Mouse (Mus musculus): ENCODE data around the gene Cdh18.
"Not testable (repeated sequence)": the region's sequence is repeated elsewhere in the genome, so short reads cannot be mapped to it uniquely, and the experiment has no call there.

Cdh18 gene

DNA sequence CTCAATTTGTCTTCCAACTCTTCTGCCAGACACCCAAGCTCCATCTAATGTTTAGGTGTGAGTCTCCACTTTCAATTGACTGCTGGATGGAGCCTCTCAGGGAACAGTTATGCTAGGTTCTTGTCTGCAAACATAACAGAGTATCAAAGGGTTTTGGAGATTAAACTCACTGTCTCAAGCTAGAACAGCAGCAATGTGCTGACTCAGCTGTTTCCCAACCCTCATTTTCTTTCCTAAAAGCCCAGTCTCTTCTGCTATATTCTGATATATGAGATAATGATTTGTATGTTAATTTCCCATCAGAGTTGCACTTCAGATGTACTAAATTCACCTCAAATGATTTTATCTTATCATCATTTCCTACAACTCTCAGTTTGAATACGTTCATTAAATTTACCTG is 398.4 kb downstream of the Cdh18 start:
- in situ Hi-C loops (cut with MboI, MseI) = no loop called here

- in situ Hi-C loops (cut with MboI, MseI) = no loop called here
Observed at GRCm38 (mm10) chr15:22969424-22969823, 420.6 kb downstream of the Cdh18 start.

- in situ Hi-C loops (cut with MboI, MseI) = no loop called here
Observed at GRCm38 (mm10) chr15:22980136-22980535, 431.3 kb downstream of the Cdh18 start.

GRCm38 (mm10) chr15:22984647-22985046 is 435.8 kb downstream of the Cdh18 start:
- in situ Hi-C loops (cut with MboI, MseI) = no loop called here

GRCm38 (mm10) chr15:23016680-23017079 is 467.9 kb downstream of the Cdh18 start:
- in situ Hi-C loops (cut with MboI, MseI) = no loop called here

GRCm38 (mm10) chr15:23021151-23021550 is 472.3 kb downstream of the Cdh18 start:
- in situ Hi-C loops (cut with MboI, MseI) = no loop called here

DNA sequence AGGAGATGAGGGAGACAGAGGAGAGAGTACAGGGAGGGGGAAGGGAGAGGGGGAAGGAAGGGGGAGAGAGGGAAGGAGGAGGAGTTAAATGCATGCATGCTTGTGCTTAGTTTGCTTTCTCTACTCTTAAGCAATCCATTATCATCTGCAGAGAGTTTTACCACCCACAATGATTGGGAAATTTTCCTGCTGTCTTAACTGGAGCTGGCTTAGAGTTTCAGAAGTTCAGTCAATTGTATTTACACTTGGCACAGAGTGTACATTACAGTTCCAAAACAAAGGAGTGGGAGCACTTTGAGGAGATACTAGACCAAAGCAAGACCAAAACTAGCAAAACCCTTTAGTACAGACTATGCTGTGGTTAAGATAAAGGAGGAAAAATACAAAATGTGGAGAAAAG is 473.8 kb downstream of the Cdh18 start:
- in situ Hi-C loops (cut with MboI, MseI) = no loop called here

GRCm38 (mm10) chr15:23035551-23036207 is 486.9 kb downstream of the Cdh18 start:
- in situ Hi-C loops (cut with MboI, MseI) = no loop called here

DNA sequence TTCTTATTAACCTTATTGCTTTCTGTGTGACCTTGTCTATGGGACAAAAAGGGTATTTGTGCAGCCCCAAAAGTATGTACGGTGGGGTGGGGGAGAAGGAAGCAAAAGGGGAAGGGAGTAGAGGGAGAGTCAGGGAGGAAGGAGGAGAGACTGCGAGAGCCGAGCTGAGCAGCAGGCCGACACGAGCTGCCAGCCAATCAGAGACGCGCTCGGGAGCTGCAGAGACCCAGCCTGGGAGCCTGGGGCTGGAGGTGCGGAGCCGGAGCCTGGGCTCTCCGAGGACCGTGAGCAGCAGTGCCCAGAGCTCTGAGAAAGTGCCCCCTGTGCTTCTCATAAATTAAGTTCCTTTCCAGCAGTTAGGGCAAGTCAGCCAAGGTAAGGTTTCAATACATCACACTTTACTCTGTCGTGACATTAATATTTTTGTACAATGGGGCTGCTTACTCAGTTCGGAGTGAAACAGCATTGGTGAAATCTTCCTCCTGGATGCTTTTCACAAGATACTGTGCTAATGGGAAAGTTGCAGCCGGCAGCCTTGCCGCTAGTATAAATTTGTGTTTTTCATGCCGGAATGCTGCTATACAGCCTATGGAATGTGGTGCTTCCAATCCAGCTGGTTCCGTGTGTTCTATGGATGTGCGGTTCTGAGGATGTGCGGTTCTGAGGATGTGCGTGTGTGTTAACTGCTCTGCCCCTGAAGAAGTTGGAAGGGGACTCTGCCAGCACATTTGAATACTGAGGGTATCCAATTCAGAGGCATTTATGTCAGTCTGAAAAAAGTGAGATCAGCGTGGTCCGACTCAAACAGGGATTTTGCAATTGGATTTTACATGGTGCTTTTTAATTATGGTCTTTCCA is 487.6 kb downstream of the Cdh18 start:
- in situ Hi-C loops (cut with MboI, MseI) = no loop called here

DNA sequence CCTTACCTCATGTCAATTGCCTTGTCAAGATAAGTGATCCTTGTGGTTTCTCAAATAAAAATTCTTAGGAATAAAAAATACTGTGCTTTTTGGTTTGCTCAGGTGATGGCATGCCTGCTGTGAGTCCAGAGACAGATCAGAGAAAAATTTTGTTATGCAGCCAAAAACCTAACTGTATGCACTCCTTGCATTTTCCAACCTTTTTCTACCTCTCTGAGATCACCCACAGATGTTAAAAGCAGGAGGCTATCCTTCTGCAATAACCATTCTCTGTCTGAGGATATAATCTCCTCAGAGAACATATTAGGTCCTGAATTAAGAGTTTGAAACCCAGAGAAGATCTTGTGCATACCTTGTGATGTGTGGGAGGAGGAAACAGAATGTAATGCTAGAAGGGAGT is 488.7 kb downstream of the Cdh18 start:
- in situ Hi-C loops (cut with MboI, MseI) = no loop called here

- in situ Hi-C loops (cut with MboI, MseI) = no loop called here
Observed at GRCm38 (mm10) chr15:23046127-23046785, 497.4 kb downstream of the Cdh18 start.

DNA sequence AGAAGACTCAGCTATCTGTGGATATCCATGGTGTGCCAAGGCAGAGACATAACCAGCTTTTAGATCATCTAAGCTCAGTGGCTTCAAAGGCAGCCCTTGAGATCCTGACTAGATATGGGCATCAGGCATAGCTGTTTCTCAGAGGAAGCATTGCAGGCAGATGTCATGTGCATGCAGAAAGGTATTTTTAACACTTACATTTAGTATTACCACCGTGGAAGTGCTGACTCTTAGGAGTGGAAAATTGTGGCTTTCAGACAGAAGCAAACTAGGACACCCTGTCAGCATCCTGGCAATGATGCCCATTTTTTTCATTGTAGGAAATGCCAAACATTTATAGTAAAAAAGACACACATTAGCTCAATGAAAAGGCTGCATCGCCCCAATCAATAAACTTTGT is 503.2 kb downstream of the Cdh18 start:
- in situ Hi-C loops (cut with MboI, MseI) = loop anchor here (10.0 kb wide), 1 partner anchor 767 kb away; no protein-coding TSS in a partner anchor

DNA sequence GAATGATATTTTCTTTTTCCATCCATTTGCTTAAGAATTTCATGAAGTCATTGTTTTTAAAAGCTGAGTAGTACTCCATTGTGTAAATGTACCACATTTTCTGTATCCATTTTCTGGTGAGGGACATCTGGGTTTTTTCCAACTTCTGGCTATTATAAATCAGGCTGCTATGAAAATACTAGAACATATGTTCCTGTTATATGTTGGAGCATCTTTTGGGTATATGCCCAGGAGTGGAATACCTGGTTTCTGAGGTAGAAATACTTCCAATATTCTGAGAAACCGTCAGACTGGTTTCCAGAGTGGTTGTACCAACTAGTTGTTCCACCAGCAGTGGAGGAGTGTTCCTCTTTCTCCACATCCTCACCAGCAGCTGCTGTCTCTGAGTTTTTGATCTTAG is 536.5 kb downstream of the Cdh18 start:
- in situ Hi-C loops (cut with MboI, MseI) = not testable (repeated sequence)

DNA sequence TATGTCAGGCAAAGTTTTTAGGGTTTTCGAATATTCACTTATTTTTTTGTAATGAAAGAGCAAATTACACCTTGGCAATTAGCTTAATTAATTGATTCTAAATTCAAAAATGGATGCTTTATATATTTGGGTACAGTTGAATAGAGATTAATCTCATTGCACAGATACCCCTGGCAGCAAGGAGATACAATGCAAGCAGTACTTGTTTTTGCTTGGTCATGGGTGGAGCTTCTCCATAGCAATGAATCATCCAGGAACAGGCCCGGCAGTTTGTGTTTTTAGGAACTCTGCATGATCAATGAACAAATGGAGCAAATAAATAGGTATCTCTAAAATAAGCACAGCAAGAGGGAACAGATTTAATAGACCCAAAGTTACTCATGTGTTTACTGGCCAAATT is 538.7 kb downstream of the Cdh18 start:
- in situ Hi-C loops (cut with MboI, MseI) = no loop called here

GRCm38 (mm10) chr15:23096601-23097000 is 547.8 kb downstream of the Cdh18 start:
- in situ Hi-C loops (cut with MboI, MseI) = no loop called here

DNA sequence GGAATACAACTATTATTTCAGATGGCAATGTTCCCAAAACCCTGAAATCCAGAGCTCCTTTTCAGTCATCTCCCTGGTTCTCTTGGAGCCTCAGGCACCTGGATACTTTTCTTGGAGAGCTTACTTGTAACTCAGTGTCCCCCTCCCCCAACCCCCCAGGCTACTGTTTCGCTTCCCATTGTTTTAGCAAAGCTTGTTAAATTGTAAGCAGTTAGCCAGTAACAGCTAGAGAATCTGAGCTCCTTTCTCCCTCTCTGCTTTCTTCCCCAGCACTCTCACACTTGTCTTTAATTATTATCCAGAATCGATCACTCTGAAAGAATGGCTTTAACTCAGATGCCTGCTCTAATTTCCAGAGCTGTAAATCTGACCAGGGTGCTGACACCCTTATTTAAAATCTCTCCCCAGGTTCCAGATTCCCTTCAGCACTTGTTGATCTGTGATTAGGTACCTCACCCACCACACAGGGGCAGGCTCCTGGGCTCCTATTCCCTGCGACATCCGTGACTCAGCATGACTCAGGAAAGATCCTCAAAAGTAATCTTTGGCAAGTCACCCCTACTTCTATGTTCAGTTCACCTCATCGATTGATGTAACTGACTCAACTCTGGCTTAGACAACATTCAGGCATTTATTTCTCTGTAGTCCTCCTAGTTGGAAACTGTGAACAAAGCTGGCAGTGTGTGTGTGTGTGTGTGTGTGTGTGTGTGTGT is 556.0 kb downstream of the Cdh18 start:
- in situ Hi-C loops (cut with MboI, MseI) = loop anchor here (5.0 kb wide), 1 partner anchor 363 kb away; no protein-coding TSS in a partner anchor

GRCm38 (mm10) chr15:23134950-23135715 is 586.3 kb downstream of the Cdh18 start:
- in situ Hi-C loops (cut with MboI, MseI) = no loop called here

DNA sequence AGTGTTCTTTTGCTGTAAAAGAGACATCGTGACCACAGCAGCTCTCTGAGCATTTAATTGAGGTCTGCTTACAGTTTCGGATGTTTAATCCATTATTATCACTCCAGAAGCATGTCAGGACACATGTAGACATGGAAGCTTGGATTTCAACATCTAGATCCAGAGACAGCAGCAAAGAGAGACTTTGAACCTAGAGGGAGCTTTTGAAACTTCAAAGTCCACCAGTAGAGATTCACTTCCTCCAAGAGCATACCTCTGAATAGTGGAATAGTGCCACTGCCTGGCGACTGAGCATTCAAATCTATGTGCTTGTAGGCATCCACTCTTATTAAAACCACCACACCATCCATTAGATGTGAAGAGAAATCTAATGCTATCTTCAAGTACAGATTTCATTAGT is 588.1 kb downstream of the Cdh18 start:
- in situ Hi-C loops (cut with MboI, MseI) = no loop called here

DNA sequence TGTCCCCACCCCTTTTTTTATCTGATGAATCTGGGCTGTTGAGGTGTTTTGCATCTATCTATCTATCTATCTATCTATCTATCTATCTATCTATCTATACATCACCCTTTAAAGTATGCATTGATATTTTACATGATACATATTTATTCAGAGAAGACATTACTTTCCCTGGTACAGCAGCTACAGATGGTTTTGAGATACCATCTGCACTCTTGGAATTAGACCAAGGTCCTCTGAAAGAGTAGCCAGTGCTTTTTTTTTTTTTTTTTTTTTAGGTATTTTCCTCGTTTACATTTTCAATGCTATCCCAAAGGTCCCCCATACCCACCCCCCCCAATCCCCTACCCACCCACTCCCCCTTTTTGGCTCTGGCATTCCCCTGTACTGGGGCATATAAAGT is 594.1 kb downstream of the Cdh18 start:
- in situ Hi-C loops (cut with MboI, MseI) = not testable (repeated sequence)

GRCm38 (mm10) chr15:23155883-23156282 is 607.1 kb downstream of the Cdh18 start:
- in situ Hi-C loops (cut with MboI, MseI) = no loop called here

DNA sequence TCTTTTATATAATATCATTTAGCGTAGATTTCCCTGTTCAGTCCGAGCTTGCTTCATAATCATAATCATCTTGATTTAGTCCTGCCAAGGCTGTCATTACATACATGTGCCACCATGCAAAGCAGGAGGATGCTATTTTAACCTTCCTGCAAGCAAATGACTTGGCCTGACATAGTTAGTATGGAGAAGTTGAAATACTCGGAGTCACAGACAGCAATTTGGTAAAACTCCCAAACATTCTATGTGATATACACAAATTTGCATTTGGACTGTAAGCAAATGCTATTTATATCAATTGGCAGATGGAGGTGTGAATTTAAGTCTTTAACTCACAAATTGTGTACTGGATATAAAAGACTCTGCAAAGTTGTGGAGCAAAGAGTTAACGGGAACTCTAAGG is 616.0 kb downstream of the Cdh18 start:
- in situ Hi-C loops (cut with MboI, MseI) = no loop called here

All from regulatory T cell (primary cell).